Mouse (Mus musculus): ENCODE results near the gene Wdr18.

Gene Wdr18

GRCm38 (mm10) chr10:79959847-79960601, at the start of gene Wdr18:
Gene Wdr18 (plus strand): TSS chr10:79960152.
- DNase-seq (ENCODE audit: low spot score in 2 of 2) = peak; percentile 100

GRCm38 (mm10) chr10:79910556-79910955, 49.4 kb upstream of the Wdr18 start, which contains the start of gene Gm26602:
Gene Gm26602 (plus strand): TSS chr10:79910856.
- DNase-seq (ENCODE audit: low spot score in 2 of 2) = no peak

GRCm38 (mm10) chr10:79912412-79912811, 47.5 kb upstream of the Wdr18 start:
- DNase-seq (ENCODE audit: low spot score in 2 of 2) = no peak

- no peak for DNase-seq (ENCODE audit: low spot score in 2 of 2)
Observed at GRCm38 (mm10) chr10:79914131-79914947, 45.6 kb upstream of the Wdr18 start.

- no peak for DNase-seq (ENCODE audit: low spot score in 2 of 2)
Observed at GRCm38 (mm10) chr10:79914948-79915596, 44.9 kb upstream of the Wdr18 start.

GRCm38 (mm10) chr10:79916081-79916480, 43.9 kb upstream of the Wdr18 start:
- peak in 1 of 2 experiments; percentile 31 for DNase-seq (ENCODE audit: low spot score in 2 of 2)

- DNase-seq (ENCODE audit: low spot score in 2 of 2) = peak; percentile 82
Observed at GRCm38 (mm10) chr10:79916808-79917531, 43.0 kb upstream of the Wdr18 start, which contains the start of gene Kiss1r. Gene Kiss1r (plus strand): TSS chr10:79916971.

GRCm38 (mm10) chr10:79917532-79918100, 42.3 kb upstream of the Wdr18 start:
- no peak for DNase-seq (ENCODE audit: low spot score in 2 of 2)

GRCm38 (mm10) chr10:79918231-79919078, 41.5 kb upstream of the Wdr18 start:
- no peak for DNase-seq (ENCODE audit: low spot score in 2 of 2)

- no peak for DNase-seq (ENCODE audit: low spot score in 2 of 2)
Observed at GRCm38 (mm10) chr10:79919251-79919849, 40.6 kb upstream of the Wdr18 start.

- no peak for DNase-seq (ENCODE audit: low spot score in 2 of 2)
Observed at GRCm38 (mm10) chr10:79920056-79920890, 39.7 kb upstream of the Wdr18 start.

GRCm38 (mm10) chr10:79920958-79921535, 38.9 kb upstream of the Wdr18 start, which contains the start of gene R3hdm4:
Gene R3hdm4 (minus strand): TSS chr10:79921208.
- no peak for DNase-seq (ENCODE audit: low spot score in 2 of 2)

- no peak for DNase-seq (ENCODE audit: low spot score in 2 of 2)
Observed at GRCm38 (mm10) chr10:79921572-79921971, 38.4 kb upstream of the Wdr18 start.

- DNase-seq (ENCODE audit: low spot score in 2 of 2) = peak; percentile 95 to 98
Observed at GRCm38 (mm10) chr10:79924998-79925784, 34.8 kb upstream of the Wdr18 start.

- no peak for DNase-seq (ENCODE audit: low spot score in 2 of 2)
Observed at GRCm38 (mm10) chr10:79925785-79926490, 34.0 kb upstream of the Wdr18 start.

GRCm38 (mm10) chr10:79926491-79927323, 33.2 kb upstream of the Wdr18 start, which contains the start of gene Arid3a:
Gene Arid3a (plus strand): TSS chr10:79927043.
- peak; percentile 87 to 89 for DNase-seq (ENCODE audit: low spot score in 2 of 2)
